Comparison of ENCODE assay signal across 24 mouse cellular contexts in the genomic region with DNA sequence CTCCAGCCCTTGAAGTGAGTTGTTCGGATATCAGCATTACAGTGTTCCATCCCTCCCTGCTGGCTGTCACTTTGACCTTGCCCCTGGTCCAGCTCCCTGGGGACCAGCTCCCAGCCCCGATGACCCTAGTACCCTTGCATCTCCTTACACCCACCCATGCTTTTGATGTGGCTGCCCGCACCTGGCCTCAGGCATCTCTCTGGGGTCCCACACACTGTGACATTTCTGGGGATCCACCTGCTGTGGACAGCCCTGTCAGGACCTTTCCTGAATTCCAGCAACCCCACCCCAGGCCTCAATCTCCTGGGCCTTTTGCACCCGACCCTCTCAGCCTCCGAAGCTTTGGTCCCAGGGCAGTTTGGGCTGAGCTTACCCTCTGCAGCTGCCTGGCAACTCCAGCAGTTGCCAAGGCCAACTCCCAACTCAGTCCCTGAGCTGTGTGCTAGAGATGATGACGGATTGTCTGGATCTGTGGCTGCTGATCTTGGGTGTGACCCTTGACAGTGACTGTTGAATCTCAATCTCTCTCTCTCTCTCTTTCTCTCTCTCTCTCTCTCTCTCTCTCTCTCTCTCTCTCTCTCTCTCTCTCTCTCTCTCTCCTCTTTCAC. TPM values are rescaled to one million over a fixed set of nuclear protein-coding genes. Genes with fewer than 3 reads are reported as not detected.
DNase-seq lines count a peak whose midpoint lies in the region; ATAC-seq lines count a peak whose summit lies in the region.
"Had no signal": no experiment of that assay in that cellular context is flagged by ENCODE, and none has a peak within 500 bp of the region (broad histone marks: within the 10 kb centered on the region; RNA-seq: fewer than 3 reads in every experiment).

No protein-coding gene starts in this region.

- intact Hi-C loops in left cerebral cortex, postnatal 4 days (cut with DNase I): no loop called here

- H3K4me3 ChIP-seq in neural tube, embryonic 12.5 days: no peak overlapping the region
- H3K4me3 ChIP-seq in neural tube, embryonic 15.5 days (replicated peaks): no peak overlapping the region
- H3K4me3 ChIP-seq: embryonic facial prominence, embryonic 13.5 days; forebrain, embryonic 12.5 days; gastrocnemius, adult 2 months; heart, embryonic 13.5 days; hindbrain, embryonic 15.5 days had no signal

- H3K27ac ChIP-seq in neural tube, embryonic 12.5 days: no peak overlapping the region
- H3K27ac ChIP-seq in neural tube, embryonic 15.5 days (replicated peaks): no peak overlapping the region
- H3K27ac ChIP-seq: embryonic facial prominence, embryonic 13.5 days; forebrain, embryonic 12.5 days; gastrocnemius, adult 2 months; heart, embryonic 13.5 days; hindbrain, embryonic 15.5 days had no signal

- WGBS in neural tube, embryonic 12.5 days: 61% methylated on average over 6 of the region's 6 CpGs
- WGBS in neural tube, embryonic 15.5 days: 58% methylated on average over 6 of the region's 6 CpGs

- no peaks in the 10 kb centered on the region for H3K9me3 ChIP-seq in neural tube, embryonic 12.5 days
- no peaks in the 10 kb centered on the region for H3K9me3 ChIP-seq in neural tube, embryonic 15.5 days (replicated peaks)
- H3K9me3 ChIP-seq: embryonic facial prominence, embryonic 13.5 days; forebrain, embryonic 12.5 days; heart, embryonic 13.5 days; hindbrain, embryonic 15.5 days had no signal

- peaks cover 45% of the 10 kb centered on the region for H3K4me1 ChIP-seq in neural tube, embryonic 12.5 days
- peaks cover 38% of the 10 kb centered on the region for H3K4me1 ChIP-seq in neural tube, embryonic 15.5 days

- peak; percentile 53 to 71 for DNase-seq in adrenal gland, adult (ENCODE audit: inconsistent age in 2 of 2, low spot score in 1 of 2)
- DNase-seq in adrenal gland, adult 18-20 months (ENCODE audit: low spot score in 2 of 2): no peak
- peak; percentile 57 to 59 for DNase-seq in adrenal gland, postnatal 36 days
- no peak for DNase-seq in left cerebral cortex, postnatal 4 days
- DNase-seq in layer of hippocampus, adult 18-20 months (ENCODE audit: low spot score in 2 of 2): no peak
- DNase-seq: cerebellum, adult 18-20 months; cerebellum, adult 9-11 months; cerebellum, postnatal 36 days; gastrocnemius, adult 2 months; gastrocnemius, postnatal 36 days; heart, adult 11 months; heart, postnatal 36 days had no signal

- H3K4me2 ChIP-seq in neural tube, embryonic 12.5 days (replicated peaks): no peak overlapping the region
- H3K4me2 ChIP-seq in neural tube, embryonic 15.5 days: no peak overlapping the region
- H3K4me2 ChIP-seq: embryonic facial prominence, embryonic 13.5 days; heart, embryonic 13.5 days; hindbrain, embryonic 15.5 days had no signal

- ATAC-seq in neural tube, embryonic 12.5 days (ENCODE audit: low FRiP score, low read depth): no peak
- ATAC-seq in neural tube, embryonic 15.5 days (ENCODE audit: low FRiP score): no peak
- ATAC-seq: activated CD4-positive, CD25-positive, alpha-beta regulatory T cell, adult 4 months; forebrain, embryonic 16.5 days; intestine, embryonic 16.5 days; Patski had no signal

- peaks cover 8% of the 10 kb centered on the region; the same call in 1 of the 2 replicates for H3K27me3 ChIP-seq in neural tube, embryonic 12.5 days (replicated peaks)
- 0 out of 2 replicates have a peak, but pooled peaks cover 3% of the 10 kb centered on the region for H3K27me3 ChIP-seq in neural tube, embryonic 15.5 days (replicated peaks)
- H3K27me3 ChIP-seq: hindbrain, embryonic 15.5 days; Patski had no signal

- 0 out of 2 replicates have a peak overlapping the region, but pooled peaks have one; percentile 26 for H3K9ac ChIP-seq in neural tube, embryonic 12.5 days
- no peak overlapping the region for H3K9ac ChIP-seq in neural tube, embryonic 15.5 days (replicated peaks)
- H3K9ac ChIP-seq: embryonic facial prominence, embryonic 13.5 days; forebrain, embryonic 12.5 days; heart, embryonic 13.5 days; hindbrain, embryonic 15.5 days had no signal

- no peaks in the 10 kb centered on the region for H3K36me3 ChIP-seq in neural tube, embryonic 12.5 days
- H3K36me3 ChIP-seq in neural tube, embryonic 15.5 days: no peaks in the 10 kb centered on the region
- H3K36me3 ChIP-seq: embryonic facial prominence, embryonic 13.5 days; forebrain, embryonic 12.5 days; heart, embryonic 13.5 days; hindbrain, embryonic 15.5 days had no signal

RNA-seq across cellular contexts. Expression of a gene that starts 11.1 kb away (rescaled TPM):
- total RNA-seq in adrenal gland, adult 18-20 months (2021): not detected
- polyA plus RNA-seq in neural tube, embryonic 12.5 days (2016; fragmentation: Nextera tagmentation; extraction: Ambion mirVana): 0.19 and 0.38 TPM in 2 replicates
- 0.08 and 0.24 TPM in 2 replicates for polyA plus RNA-seq in neural tube, embryonic 15.5 days (2015; fragmentation: Nextera tagmentation; extraction: Ambion mirVana)
- not detected for total RNA-seq in adrenal gland, postnatal 36 days (2021)
- under 1 TPM in 1 of 2 experiments, not detected in 1; 0.08 TPM for total RNA-seq in left cerebral cortex, postnatal 4 days (2021)
- not detected for total RNA-seq in layer of hippocampus, adult 18-20 months (2021)
- total RNA-seq: heart, postnatal 36 days had no signal
- polyA plus RNA-seq: forebrain, embryonic 16.5 days; heart, postnatal 0 days had no signal

RNA-seq across cellular contexts. Expression of a gene that starts 24.0 kb away (rescaled TPM):
- total RNA-seq in adrenal gland, adult 18-20 months (2021): not detected
- polyA plus RNA-seq in neural tube, embryonic 12.5 days (2016; fragmentation: Nextera tagmentation; extraction: Ambion mirVana): not detected in 2 replicates
- polyA plus RNA-seq in neural tube, embryonic 15.5 days (2015; fragmentation: Nextera tagmentation; extraction: Ambion mirVana): 0.22 TPM in 1 of 2 replicates, not detected in the other
- not detected for total RNA-seq in adrenal gland, postnatal 36 days (2021)
- not detected for total RNA-seq in left cerebral cortex, postnatal 4 days (2021)
- not detected for total RNA-seq in layer of hippocampus, adult 18-20 months (2021)
- polyA plus RNA-seq: forebrain, embryonic 12.5 days; forebrain, embryonic 16.5 days; hindbrain, embryonic 11.5 days; hindbrain, embryonic 15.5 days; Patski had no signal

Comparison
In these comparisons a context has a peak if more than half of its experiments do, and no peak if none do; other contexts are left out.
1. DNase-seq: peak in adrenal gland, adult (2 of 2) and adrenal gland, postnatal 36 days (2 of 2); none in adrenal gland, adult 18-20 months (0 of 2), left cerebral cortex, postnatal 4 days (single experiment) and layer of hippocampus, adult 18-20 months (0 of 2).